Mouse (Mus musculus) ES-E14 (cell line): ENCODE data around the gene Erlin1. TPM values are rescaled to one million over a fixed set of nuclear protein-coding genes. Genes with fewer than 3 reads are reported as not detected.
A peak's percentile ranks its signal among the peaks of the same experiment; 100 is the strongest.

Source experiments
- DNase-seq: peaks from one replicate; pipeline ENCODE4 v3.0.0-alpha.2; 2013; ENCODE audit warnings: low read depth, low spot score
- H3K27ac ChIP-seq: 2 replicates; pipeline ENCODE4 v1.5.1; 2012; ENCODE audit warnings: low read depth, mild to moderate bottlenecking, low read length, moderate library complexity, mixed read lengths; ENCODE audit not compliant: poor library complexity, insufficient read depth, severe bottlenecking
- H3K36me3 ChIP-seq: 2 replicates; pipeline ENCODE4 v1.6.1; 2012; ENCODE audit warnings: mild to moderate bottlenecking, low read length, moderate library complexity, mixed read lengths; ENCODE audit not compliant: control insufficient read depth, poor library complexity, insufficient read depth, severe bottlenecking
- H3K4me1 ChIP-seq, 2 experiments: fragments of 150-350 bp in 1 of 2; sonication (generic) in 1 of 2; 2 replicates each; pipeline ENCODE4 v1.6.1; 2012; ENCODE audit warnings: low read length in 2 of 2, mild to moderate bottlenecking in 1 of 2, mixed read lengths in 1 of 2; ENCODE audit not compliant: control insufficient read depth in 2 of 2, insufficient read depth in 2 of 2, poor library complexity in 1 of 2
- H3K4me3 ChIP-seq, 2 experiments: fragments of 150-350 bp in 1 of 2; sonication (generic) in 1 of 2; 2 replicates each; pipeline ENCODE4 v1.5.1; 2012; ENCODE audit warnings: low read length in 2 of 2, low read depth in 1 of 2, mild to moderate bottlenecking in 1 of 2, mixed read lengths in 1 of 2; ENCODE audit not compliant: insufficient read depth in 1 of 2, poor library complexity in 1 of 2, severe bottlenecking in 1 of 2
- H3K9ac ChIP-seq: 2 replicates; pipeline ENCODE4 v1.6.1; 2012; ENCODE audit warnings: low read depth, mild to moderate bottlenecking, low read length, mixed read lengths; ENCODE audit not compliant: poor library complexity, insufficient read depth, severe bottlenecking
- H3K9me3 ChIP-seq: fragments of 150-350 bp; sonication (generic); 2 replicates; pipeline ENCODE4 v1.6.1; 2012; ENCODE audit warnings: low read depth, mild to moderate bottlenecking, low read length; ENCODE audit not compliant: control insufficient read depth, insufficient read depth
- CHD2 ChIP-seq: IDR thresholded peaks from 2 replicates; pipeline ENCODE4 v1.6.1; 2014; ENCODE audit warnings: mild to moderate bottlenecking, low read depth, low read length, inconsistent platforms
- HCFC1 ChIP-seq: IDR thresholded peaks from 2 replicates; pipeline ENCODE4 v1.6.1; 2012; ENCODE audit warnings: low read length, inconsistent platforms, borderline replicate concordance; ENCODE audit not compliant: insufficient read depth
- MAFK ChIP-seq: IDR thresholded peaks from 2 replicates; pipeline ENCODE4 v1.6.1; 2014; ENCODE audit warnings: mild to moderate bottlenecking, low read depth, low read length, inconsistent platforms; ENCODE audit not compliant: insufficient read depth
- ZC3H11A ChIP-seq: IDR thresholded peaks from 2 replicates; pipeline ENCODE4 v1.6.1; 2012; ENCODE audit warnings: low read depth, mild to moderate bottlenecking, inconsistent platforms, low read length, borderline replicate concordance
- ZNF384 ChIP-seq: IDR thresholded peaks from 2 replicates; pipeline ENCODE4 v1.6.1; 2012; ENCODE audit warnings: low read depth, low read length, inconsistent platforms
- in situ Hi-C, 2 experiments: fragments of 600-800 bp; cut with MboI; formaldehyde crosslinking; loops; one replicate each; pipeline ENCODE4 v1.15.1; 2025; ENCODE audit warnings: low sequenced_read_pairs in 2 of 2, inconsistent platforms in 1 of 2; ENCODE audit not compliant: unreplicated experiment in 2 of 2
- total RNA-seq: library from RNA; depleted of rRNA; stranded (reverse); fragments of 300-350 nt; gene quantifications from 2 replicates; pipeline ENCODE4 v1.2.3, GENCODE M21; 2012

Erlin1 gene
- total RNA-seq, 1 experiment, result 22.7 TPM

DNA sequence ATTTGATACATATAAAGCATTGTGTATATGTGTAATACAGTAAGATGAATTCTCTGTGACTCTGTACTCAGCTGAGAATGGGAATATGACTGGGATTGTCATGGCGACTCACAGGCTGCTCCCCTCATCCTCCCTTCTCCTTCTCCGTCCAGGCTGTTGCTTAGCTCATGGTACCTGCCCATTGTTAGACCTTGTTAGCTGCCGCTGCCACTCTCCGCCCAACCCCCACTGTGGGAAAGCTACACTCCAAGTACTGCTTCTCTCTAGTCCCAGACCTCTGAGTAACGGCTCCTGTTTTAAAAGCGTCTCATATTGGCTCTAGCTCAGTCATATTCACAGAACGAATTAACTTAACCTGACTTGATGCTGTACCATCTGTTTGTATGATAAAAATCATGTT is 49.8 kb downstream of the Erlin1 start:
- in situ Hi-C loops, result no loop called here
- Histone ChIP-seq H3K36me3 (no peaks in the 10 kb centered on the region), H3K9me3 (no peaks in the 10 kb centered on the region), H3K4me3 (no peak overlapping the region), H3K27ac (no peak overlapping the region), H3K9ac (no peak overlapping the region), H3K4me1 (no peaks in the 10 kb centered on the region; a peak in 1 of 4 replicates)
- no peak for DNase-seq
- TF ChIP-seq CHD2 (no peak), ZNF384 (no peak), MAFK (no peak), ZC3H11A (no peak), HCFC1 (no peak)

- Histone ChIP-seq H3K36me3 (no peaks in the 10 kb centered on the region), H3K27ac (no peak overlapping the region), H3K9ac (no peak overlapping the region), H3K9me3 (no peaks in the 10 kb centered on the region), H3K4me3 (no peak overlapping the region), H3K4me1 (no peaks in the 10 kb centered on the region; a peak in 1 of 4 replicates)
- in situ Hi-C loops, result no loop called here
- DNase-seq, result no peak
- no peak for TF ChIP-seq HCFC1
- no peak for TF ChIP-seq MAFK
- TF ChIP-seq ZC3H11A, result no peak
- no peak for TF ChIP-seq CHD2
- TF ChIP-seq ZNF384, result no peak
Observed at GRCm38 (mm10) chr19:44013862-44014261, 55.7 kb downstream of the Erlin1 start.

GRCm38 (mm10) chr19:44008784-44009183 is 60.8 kb downstream of the Erlin1 start:
- no peak overlapping the region for H3K4me3 ChIP-seq
- in situ Hi-C loops, result no loop called here
- H3K36me3 ChIP-seq, result no peaks in the 10 kb centered on the region
- no peak overlapping the region for H3K27ac ChIP-seq
- H3K9ac ChIP-seq, result no peak overlapping the region; the same call in 1 of the 2 replicates
- no peak for DNase-seq
- H3K9me3 ChIP-seq, result no peaks in the 10 kb centered on the region
- TF ChIP-seq CHD2, result no peak
- TF ChIP-seq MAFK, result no peak
- no peak for TF ChIP-seq HCFC1
- TF ChIP-seq ZNF384, result no peak
- TF ChIP-seq ZC3H11A, result no peak
- H3K4me1 ChIP-seq, result peaks cover 1 to 2% of the 10 kb centered on the region in 2 experiments; a peak in 1 of 4 replicates

- H3K9ac ChIP-seq, result no peak overlapping the region
- TF ChIP-seq ZNF384 (no peak), MAFK (no peak), CHD2 (no peak), ZC3H11A (no peak), HCFC1 (no peak)
- no peak for DNase-seq
Observed at GRCm38 (mm10) chr19:44007186-44007585, 62.4 kb downstream of the Erlin1 start.

GRCm38 (mm10) chr19:44005025-44005424 is 64.6 kb downstream of the Erlin1 start:
- Histone ChIP-seq H3K27ac (no peak overlapping the region), H3K9ac (no peak overlapping the region), H3K4me3 (no peak overlapping the region), H3K36me3 (no peaks in the 10 kb centered on the region), H3K4me1 (peaks cover 1 to 2% of the 10 kb centered on the region in 2 experiments; a peak in 1 of 4 replicates), H3K9me3 (no peaks in the 10 kb centered on the region)
- in situ Hi-C loops, result no loop called here
- DNase-seq, result no peak
- TF ChIP-seq CHD2 (no peak), HCFC1 (no peak), ZNF384 (no peak), MAFK (no peak), ZC3H11A (no peak)

More at GRCm38 (mm10) chr19:44007186-44007585, 62.4 kb downstream of the Erlin1 start:
- no peaks in the 10 kb centered on the region for H3K36me3 ChIP-seq
- H3K4me3 ChIP-seq, result peak overlapping the region; percentile 10 to 19; a peak in 3 of 4 replicates
- H3K9me3 ChIP-seq, result no peaks in the 10 kb centered on the region
- peaks cover 1 to 2% of the 10 kb centered on the region in 2 experiments; a peak in 1 of 4 replicates for H3K4me1 ChIP-seq
- in situ Hi-C loops, result no loop called here
- H3K27ac ChIP-seq, result no peak overlapping the region
